Mouse (Mus musculus): ENCODE measurements around the gene Copz1. TPM values are rescaled to one million over a fixed set of nuclear protein-coding genes. Genes with fewer than 3 reads are reported as not detected.

The Copz1 gene
- polyA plus RNA-seq, 1 experiment from 2014 or later, result 331 TPM

DNA sequence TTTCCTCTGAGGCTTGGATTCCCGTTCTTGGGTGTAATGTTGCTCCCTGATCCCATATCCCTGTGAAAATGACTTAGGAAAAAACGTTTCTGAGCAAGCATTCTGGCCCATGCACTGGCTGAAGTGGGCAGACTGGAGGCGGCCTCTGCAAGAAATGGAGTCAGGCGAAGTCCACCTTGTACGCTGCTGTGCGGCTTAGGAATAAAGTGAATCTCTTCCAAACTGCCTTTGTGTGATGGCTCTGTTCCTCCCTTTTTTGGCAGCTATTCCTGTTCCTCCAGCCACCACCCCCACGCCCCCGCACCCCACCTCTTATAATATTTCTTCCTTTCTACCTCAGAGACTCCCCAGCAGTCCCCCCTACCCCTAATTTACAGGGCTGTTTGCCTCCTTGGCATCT is 27.1 kb downstream of the Copz1 start:
- H3K27ac ChIP-seq (replicated peaks; ENCODE audit: low read depth, low read length), result peak overlapping the region; percentile 90
- H3K36me3 ChIP-seq (replicated peaks; ENCODE audit: control insufficient read depth, insufficient read depth, low read depth, low read length), result no peaks in the 10 kb centered on the region
- H3K4me1 ChIP-seq (ENCODE audit: control insufficient read depth, insufficient read depth, low read length), result peaks cover 33% of the 10 kb centered on the region
- DNase-seq (ENCODE audit: low spot score), result no peak
- peak overlapping the region; percentile 5 for H3K9ac ChIP-seq (replicated peaks; ENCODE audit: low read length)
- no peak for ATAC-seq (replicated peaks; ENCODE audit: insufficient number of reproducible peaks, low FRiP score, low TSS enrichment, low read depth)
- H3K9me3 ChIP-seq (replicated peaks; ENCODE audit: control insufficient read depth, low read length), result no peaks in the 10 kb centered on the region
- WGBS, result 42% methylated on average over 8 of the region's 8 CpGs
- no peak overlapping the region for H3K4me2 ChIP-seq (ENCODE audit: low read depth, low read length)
- no peak overlapping the region for H3K4me3 ChIP-seq (ENCODE audit: low read depth, low read length)
- H3K27me3 ChIP-seq (ENCODE audit: control insufficient read depth, insufficient read depth, low read length), result no peaks in the 10 kb centered on the region

DNA sequence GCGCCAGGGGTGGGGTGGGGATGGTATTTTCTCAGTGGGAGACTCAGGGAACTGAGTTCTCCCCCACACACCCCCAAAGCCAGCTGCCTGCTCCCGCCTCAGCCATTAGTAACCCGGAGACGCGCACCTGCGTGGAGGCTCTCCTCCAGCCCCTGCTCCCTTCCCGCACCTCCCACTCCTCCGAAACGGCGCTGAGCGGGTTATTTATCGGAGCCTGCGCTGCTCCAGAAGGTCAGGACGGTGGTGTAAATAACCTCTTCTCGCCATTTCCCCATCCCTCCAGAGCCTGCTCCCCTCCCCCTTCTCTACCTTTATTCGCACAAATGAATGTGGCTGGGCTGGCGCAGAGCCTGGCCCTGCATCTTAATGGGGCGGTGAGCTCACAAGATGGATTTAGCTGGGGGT is 27.6 kb downstream of the Copz1 start:
- H3K4me2 ChIP-seq (ENCODE audit: low read depth, low read length), result peak overlapping the region; percentile 36; the same call in 1 of the 2 replicates
- DNase-seq (ENCODE audit: low spot score), result peak; percentile 65
- 4% methylated on average over 18 of the region's 18 CpGs for WGBS
- H3K9ac ChIP-seq (replicated peaks; ENCODE audit: low read length), result peak overlapping the region; percentile 5
- ATAC-seq (replicated peaks; ENCODE audit: insufficient number of reproducible peaks, low FRiP score, low TSS enrichment, low read depth), result no peak
- H3K9me3 ChIP-seq (replicated peaks; ENCODE audit: control insufficient read depth, low read length), result no peaks in the 10 kb centered on the region
- H3K27me3 ChIP-seq (ENCODE audit: control insufficient read depth, insufficient read depth, low read length), result no peaks in the 10 kb centered on the region
- peak overlapping the region; percentile 90 for H3K27ac ChIP-seq (replicated peaks; ENCODE audit: low read depth, low read length)
- H3K4me1 ChIP-seq (ENCODE audit: control insufficient read depth, insufficient read depth, low read length), result peaks cover 33% of the 10 kb centered on the region
- H3K4me3 ChIP-seq (ENCODE audit: low read depth, low read length), result no peak overlapping the region
- no peaks in the 10 kb centered on the region for H3K36me3 ChIP-seq (replicated peaks; ENCODE audit: control insufficient read depth, insufficient read depth, low read depth, low read length)

DNA sequence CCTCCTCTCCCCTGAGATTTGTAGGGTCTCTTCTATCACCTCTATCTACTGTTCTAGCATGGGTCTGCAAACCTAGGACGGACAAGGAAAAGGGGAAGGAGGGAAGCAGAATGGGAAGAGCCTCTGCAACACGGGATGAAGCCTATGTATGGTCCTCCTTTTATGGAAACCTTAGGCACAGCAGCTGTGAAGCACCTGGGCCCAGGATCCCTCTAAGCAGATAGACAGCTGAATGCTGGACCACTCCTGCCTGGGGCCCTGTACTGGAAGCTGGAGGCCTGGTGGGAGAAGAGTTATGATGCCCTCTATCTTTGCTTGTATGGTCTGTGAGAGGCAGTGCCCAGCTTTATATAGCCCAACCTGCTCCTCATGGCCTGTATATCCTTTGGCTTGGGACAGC is 28.0 kb downstream of the Copz1 start:
- no peaks in the 10 kb centered on the region for H3K36me3 ChIP-seq (replicated peaks; ENCODE audit: control insufficient read depth, insufficient read depth, low read depth, low read length)
- 8% methylated on average over 2 of the region's 2 CpGs for WGBS
- H3K4me2 ChIP-seq (ENCODE audit: low read depth, low read length), result peak overlapping the region; percentile 36; the same call in 1 of the 2 replicates
- DNase-seq (ENCODE audit: low spot score) (peak; percentile 46), ATAC-seq (replicated peaks; ENCODE audit: insufficient number of reproducible peaks, low FRiP score, low TSS enrichment, low read depth) (no peak)
- H3K27me3 ChIP-seq (ENCODE audit: control insufficient read depth, insufficient read depth, low read length), result no peaks in the 10 kb centered on the region
- peaks cover 29% of the 10 kb centered on the region for H3K4me1 ChIP-seq (ENCODE audit: control insufficient read depth, insufficient read depth, low read length)
- H3K4me3 ChIP-seq (ENCODE audit: low read depth, low read length), result no peak overlapping the region
- peak overlapping the region; percentile 90 for H3K27ac ChIP-seq (replicated peaks; ENCODE audit: low read depth, low read length)
- no peaks in the 10 kb centered on the region for H3K9me3 ChIP-seq (replicated peaks; ENCODE audit: control insufficient read depth, low read length)
- H3K9ac ChIP-seq (replicated peaks; ENCODE audit: low read length), result peak overlapping the region; percentile 5

DNA sequence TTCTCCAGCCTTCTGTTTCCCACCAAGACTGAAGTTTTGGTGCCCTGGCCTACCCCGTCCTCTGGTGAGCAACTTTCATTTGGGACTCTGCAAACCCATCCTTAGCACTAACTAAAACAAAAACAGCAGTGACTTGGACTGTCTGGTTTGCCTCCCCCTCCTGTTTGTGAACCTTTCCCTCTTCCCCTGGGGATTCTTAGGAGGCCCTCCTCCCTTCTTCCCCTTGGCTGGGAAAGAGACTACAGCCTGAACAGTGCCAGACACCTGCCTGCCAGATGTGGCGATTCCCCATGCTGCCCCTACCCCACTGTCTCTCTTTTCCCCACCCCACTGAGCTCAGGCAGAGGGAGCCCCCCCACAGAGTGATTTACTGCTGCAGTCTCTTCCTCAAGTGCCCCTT is 28.5 kb downstream of the Copz1 start:
- H3K4me2 ChIP-seq (ENCODE audit: low read depth, low read length), result no peak overlapping the region
- H3K4me1 ChIP-seq (ENCODE audit: control insufficient read depth, insufficient read depth, low read length), result peaks cover 29% of the 10 kb centered on the region
- H3K36me3 ChIP-seq (replicated peaks; ENCODE audit: control insufficient read depth, insufficient read depth, low read depth, low read length), result no peaks in the 10 kb centered on the region
- no peaks in the 10 kb centered on the region for H3K9me3 ChIP-seq (replicated peaks; ENCODE audit: control insufficient read depth, low read length)
- ATAC-seq (replicated peaks; ENCODE audit: insufficient number of reproducible peaks, low FRiP score, low TSS enrichment, low read depth) (peak; percentile 11; the same call in 1 of the 2 replicates), DNase-seq (ENCODE audit: low spot score) (peak; percentile 84)
- no peak overlapping the region; the same call in 1 of the 2 replicates for H3K9ac ChIP-seq (replicated peaks; ENCODE audit: low read length)
- no peaks in the 10 kb centered on the region for H3K27me3 ChIP-seq (ENCODE audit: control insufficient read depth, insufficient read depth, low read length)
- no peak overlapping the region for H3K4me3 ChIP-seq (ENCODE audit: low read depth, low read length)
- H3K27ac ChIP-seq (replicated peaks; ENCODE audit: low read depth, low read length), result peak overlapping the region; percentile 90
- WGBS, result 0% methylated on average over 2 of the region's 2 CpGs

DNA sequence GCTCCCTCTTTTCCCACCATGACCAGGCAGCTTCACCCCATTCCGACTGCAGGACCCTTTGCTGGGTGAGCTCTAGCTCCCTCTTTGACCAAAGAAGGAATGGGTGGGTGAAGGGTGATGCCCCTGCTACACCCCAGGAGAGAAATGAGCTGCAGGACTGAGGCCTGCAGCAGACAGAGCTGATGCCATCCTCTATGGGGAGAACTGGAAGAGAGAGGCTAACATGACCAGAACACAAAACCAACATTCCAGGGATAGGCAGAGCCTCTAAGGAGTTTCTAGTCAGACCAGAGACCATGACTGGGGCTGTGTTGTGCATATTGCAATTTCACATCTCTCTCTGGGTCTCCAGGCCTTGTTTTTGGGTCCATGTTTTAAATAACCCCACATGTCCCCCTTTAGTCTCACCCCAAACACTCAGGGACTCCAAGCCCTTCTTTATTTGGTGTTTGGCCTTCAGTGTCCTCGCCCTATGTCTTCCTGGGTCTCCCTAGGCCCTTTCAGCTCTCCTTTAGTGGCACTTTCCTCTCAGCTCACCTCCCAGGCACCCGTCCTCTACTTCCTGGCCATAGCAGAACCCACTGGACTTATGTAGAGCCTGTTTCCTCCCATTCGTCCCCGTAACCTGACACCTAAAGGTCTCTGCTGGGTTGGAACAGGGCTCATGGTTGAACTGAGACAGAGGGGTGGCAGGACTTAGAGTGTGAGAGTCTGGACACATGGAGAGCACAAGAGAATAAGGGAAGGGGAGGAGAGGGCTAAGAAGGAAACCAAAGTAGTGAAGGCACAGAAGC is 29.2 kb downstream of the Copz1 start:
- no peak overlapping the region for H3K4me2 ChIP-seq (ENCODE audit: low read depth, low read length)
- peaks cover 29% of the 10 kb centered on the region for H3K4me1 ChIP-seq (ENCODE audit: control insufficient read depth, insufficient read depth, low read length)
- H3K27me3 ChIP-seq (ENCODE audit: control insufficient read depth, insufficient read depth, low read length), result no peaks in the 10 kb centered on the region
- 15% methylated on average over 5 of the region's 5 CpGs for WGBS
- peak overlapping the region; percentile 29 for H3K9ac ChIP-seq (replicated peaks; ENCODE audit: low read length)
- H3K27ac ChIP-seq (replicated peaks; ENCODE audit: low read depth, low read length), result peak overlapping the region; percentile 90
- DNase-seq (ENCODE audit: low spot score) (peak; percentile 35), ATAC-seq (replicated peaks; ENCODE audit: insufficient number of reproducible peaks, low FRiP score, low TSS enrichment, low read depth) (no peak)
- H3K36me3 ChIP-seq (replicated peaks; ENCODE audit: control insufficient read depth, insufficient read depth, low read depth, low read length), result no peaks in the 10 kb centered on the region
- no peaks in the 10 kb centered on the region for H3K9me3 ChIP-seq (replicated peaks; ENCODE audit: control insufficient read depth, low read length)
- H3K4me3 ChIP-seq (ENCODE audit: low read depth, low read length), result no peak overlapping the region

DNA sequence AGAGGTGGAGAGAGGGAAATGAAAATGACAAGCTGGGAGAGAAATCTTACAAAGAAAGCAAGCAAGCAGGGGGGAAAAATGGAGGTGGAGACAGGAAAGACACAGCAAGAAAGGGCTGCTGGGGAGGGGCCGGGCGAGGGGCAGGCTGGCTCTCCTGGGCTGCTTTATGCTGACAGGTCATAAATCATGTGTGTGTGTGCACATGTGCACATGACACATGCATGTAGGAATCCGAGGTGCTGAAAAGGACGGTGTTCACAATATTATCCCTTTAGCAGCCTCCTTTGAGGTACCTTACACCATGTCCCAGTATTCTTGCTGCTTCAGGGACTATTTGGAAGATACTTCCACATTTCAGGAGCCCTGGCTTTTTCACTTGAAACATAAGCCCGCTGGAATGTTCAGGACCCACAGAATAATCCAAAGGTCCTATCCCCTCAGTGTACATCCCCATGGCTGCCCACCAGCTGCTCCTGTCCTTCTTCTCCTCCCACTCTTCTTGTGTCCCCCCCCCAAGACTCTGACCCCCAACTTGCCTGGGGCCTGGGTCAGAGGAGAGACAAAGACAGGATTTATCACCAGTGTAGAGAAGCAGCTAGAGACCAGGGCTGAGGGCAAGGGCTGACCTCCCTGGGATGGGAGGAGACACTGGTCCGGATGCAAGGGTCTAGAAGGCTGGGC is 30.0 kb downstream of the Copz1 start:
- WGBS, result 21% methylated on average over 6 of the region's 6 CpGs
- no peak overlapping the region for H3K4me2 ChIP-seq (ENCODE audit: low read depth, low read length)
- peak overlapping the region; percentile 90 for H3K27ac ChIP-seq (replicated peaks; ENCODE audit: low read depth, low read length)
- no peak overlapping the region for H3K4me3 ChIP-seq (ENCODE audit: low read depth, low read length)
- DNase-seq (ENCODE audit: low spot score) (no peak), ATAC-seq (replicated peaks; ENCODE audit: insufficient number of reproducible peaks, low FRiP score, low TSS enrichment, low read depth) (no peak)
- H3K4me1 ChIP-seq (ENCODE audit: control insufficient read depth, insufficient read depth, low read length), result peaks cover 29% of the 10 kb centered on the region
- no peaks in the 10 kb centered on the region for H3K27me3 ChIP-seq (ENCODE audit: control insufficient read depth, insufficient read depth, low read length)
- H3K9ac ChIP-seq (replicated peaks; ENCODE audit: low read length), result peak overlapping the region; percentile 29
- H3K9me3 ChIP-seq (replicated peaks; ENCODE audit: control insufficient read depth, low read length), result no peaks in the 10 kb centered on the region
- H3K36me3 ChIP-seq (replicated peaks; ENCODE audit: control insufficient read depth, insufficient read depth, low read depth, low read length), result no peaks in the 10 kb centered on the region

DNA sequence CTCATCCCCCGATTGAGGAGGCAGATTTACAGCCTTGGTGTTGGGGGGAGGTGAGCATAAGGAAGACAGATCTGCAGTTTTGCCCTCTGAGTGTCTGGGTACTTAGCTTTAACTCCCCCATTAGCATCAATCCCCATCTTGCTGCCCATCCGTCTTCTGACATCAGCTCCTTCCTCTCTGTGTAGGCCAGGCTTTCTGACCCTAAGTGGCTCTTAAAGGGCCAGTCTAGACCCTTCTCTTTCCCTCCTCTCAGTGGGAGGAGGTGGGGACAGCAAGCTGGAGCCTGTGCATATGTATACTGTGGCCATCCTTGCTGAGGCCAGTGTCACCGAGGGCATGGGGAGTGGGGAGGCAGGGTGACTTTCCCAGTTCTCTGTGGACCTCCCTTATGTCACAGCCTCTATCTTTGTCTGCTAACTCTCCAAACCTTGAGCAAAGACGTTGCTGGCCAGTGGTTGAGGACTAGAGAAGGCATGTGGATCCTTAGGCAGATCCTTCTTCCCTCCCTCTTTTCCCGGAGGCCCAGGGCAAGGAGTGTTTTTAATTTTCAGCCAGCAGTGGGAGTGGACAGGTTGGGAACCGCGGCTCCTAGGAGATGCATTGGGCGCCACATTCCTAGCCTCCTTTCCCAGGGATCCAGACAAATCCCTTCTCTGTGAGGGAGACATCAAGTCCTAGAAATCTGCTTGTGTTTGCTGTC is 31.6 kb downstream of the Copz1 start:
- peak overlapping the region; percentile 62 for H3K9ac ChIP-seq (replicated peaks; ENCODE audit: low read length)
- peak overlapping the region; percentile 38; the same call in 1 of the 2 replicates for H3K4me3 ChIP-seq (ENCODE audit: low read depth, low read length)
- H3K9me3 ChIP-seq (replicated peaks; ENCODE audit: control insufficient read depth, low read length), result no peaks in the 10 kb centered on the region
- peak overlapping the region; percentile 90 for H3K27ac ChIP-seq (replicated peaks; ENCODE audit: low read depth, low read length)
- ATAC-seq (replicated peaks; ENCODE audit: insufficient number of reproducible peaks, low FRiP score, low TSS enrichment, low read depth), result no peak
- 6% methylated on average over 8 of the region's 8 CpGs for WGBS
- H3K4me2 ChIP-seq (ENCODE audit: low read depth, low read length), result peak overlapping the region; percentile 51
- DNase-seq (ENCODE audit: low spot score), result peak; percentile 63
- no peaks in the 10 kb centered on the region for H3K27me3 ChIP-seq (ENCODE audit: control insufficient read depth, insufficient read depth, low read length)
- H3K36me3 ChIP-seq (replicated peaks; ENCODE audit: control insufficient read depth, insufficient read depth, low read depth, low read length), result no peaks in the 10 kb centered on the region
- H3K4me1 ChIP-seq (ENCODE audit: control insufficient read depth, insufficient read depth, low read length), result peaks cover 28% of the 10 kb centered on the region

Measured in embryonic facial prominence, embryonic 11.5 days (tissue).